Mouse (Mus musculus): ENCODE data around the gene Gm20388.
A peak's percentile ranks its signal among the peaks of the same experiment; 100 is the strongest.

Gm20388 gene

GRCm38 (mm10) chr8:123330701-123331100 is 3420.1 kb downstream of the Gm20388 start:
- no peak for DNase-seq (ENCODE audit: low spot score in 2 of 2)

DNA sequence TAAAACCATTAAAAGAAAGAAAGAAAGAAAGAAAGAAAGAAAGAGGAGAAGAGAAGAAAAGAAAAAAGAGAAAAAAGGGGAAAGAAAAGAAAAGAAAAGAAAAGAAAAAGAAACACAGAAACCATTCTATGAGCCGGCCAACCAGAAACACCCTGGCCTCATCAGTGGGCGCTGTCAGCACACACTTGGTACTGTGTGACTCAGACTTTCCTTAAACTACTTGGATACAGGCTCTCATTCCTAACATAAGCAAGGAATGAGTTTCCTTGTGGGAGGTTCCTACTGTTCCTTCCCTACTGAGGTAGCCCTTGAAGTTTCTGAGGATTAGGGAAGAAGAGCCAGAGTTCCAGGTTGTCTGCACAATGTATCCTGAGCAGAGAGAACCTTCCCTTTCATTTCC is 3420.7 kb downstream of the Gm20388 start:
- DNase-seq (ENCODE audit: low spot score in 2 of 2): no peak

GRCm38 (mm10) chr8:123331810-123332209 is 3421.2 kb downstream of the Gm20388 start:
- no peak for DNase-seq (ENCODE audit: low spot score in 2 of 2)

DNA sequence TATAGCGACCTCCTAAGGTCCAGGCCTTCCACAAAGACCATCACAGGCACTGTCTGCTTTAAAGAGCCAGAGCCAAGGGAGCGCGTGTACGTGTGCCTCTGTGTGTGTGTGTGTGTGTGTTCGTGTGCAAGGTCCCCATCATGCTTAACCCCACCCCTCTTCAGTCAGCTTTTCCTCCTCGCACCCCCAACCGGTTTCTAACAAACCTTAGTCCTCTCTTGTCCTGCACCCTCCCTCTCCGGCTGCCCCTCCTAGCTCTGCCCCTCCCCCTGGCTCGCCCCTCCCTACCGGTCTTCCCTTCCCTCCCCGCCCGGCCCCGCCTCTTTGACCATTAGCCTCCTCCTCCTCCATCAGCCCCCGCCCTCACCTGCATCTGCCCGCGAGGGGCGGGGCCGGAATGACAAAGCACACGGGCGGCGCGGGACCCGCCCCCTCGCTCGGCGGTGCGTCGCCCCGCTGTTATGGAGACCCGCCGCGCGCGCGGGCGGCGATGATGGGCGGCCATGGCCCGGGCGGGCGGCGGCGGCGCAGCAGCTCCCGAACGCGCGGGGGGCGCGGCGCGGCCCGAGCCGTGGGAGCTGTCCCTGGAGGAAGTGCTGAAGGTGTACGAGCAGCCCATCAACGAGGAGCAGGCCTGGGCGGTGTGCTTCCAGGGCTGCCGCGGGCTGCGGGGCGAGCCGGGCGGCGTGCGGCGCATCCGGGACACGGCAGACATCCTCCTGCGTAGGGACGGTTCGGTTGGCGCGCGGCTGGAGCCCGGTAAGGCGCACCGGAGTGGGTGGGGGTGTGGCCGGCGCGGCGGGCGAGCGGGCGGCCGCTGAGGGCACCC is 3421.8 kb downstream of the Gm20388 start, which contains the start of gene Spire2:
Gene Spire2, plus strand, starts transcription at position 452 of the 829 bp plus-strand sequence.
- DNase-seq (ENCODE audit: low spot score in 2 of 2): peak; percentile 33 to 44

DNA sequence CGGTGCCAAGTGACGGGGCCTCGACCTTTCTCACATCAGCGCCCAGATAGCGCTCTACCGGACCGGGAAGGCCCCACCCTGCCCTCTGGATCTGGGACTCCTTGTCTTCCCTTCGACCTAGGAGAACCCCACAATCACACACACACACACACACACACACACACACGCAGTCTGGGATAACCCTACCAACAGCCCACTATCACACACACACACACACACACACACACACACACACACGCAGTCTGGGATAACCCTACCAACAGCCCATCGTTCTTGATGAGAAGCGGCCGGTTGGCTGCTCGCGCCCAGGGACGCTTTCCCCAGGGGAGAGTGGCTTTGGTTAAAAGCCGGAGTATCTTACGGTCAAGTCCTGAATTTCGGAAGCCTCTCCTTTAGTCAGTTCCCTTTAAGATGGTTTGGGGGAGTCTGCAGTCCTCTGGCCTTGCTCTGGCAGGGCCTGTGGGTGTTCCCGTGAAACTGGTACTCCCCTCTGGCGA is 3422.5 kb downstream of the Gm20388 start:
- DNase-seq (ENCODE audit: low spot score in 2 of 2): no peak

GRCm38 (mm10) chr8:123333864-123334263 is 3423.2 kb downstream of the Gm20388 start:
- DNase-seq (ENCODE audit: low spot score in 2 of 2): no peak

- no peak for DNase-seq (ENCODE audit: low spot score in 2 of 2)
Measured at GRCm38 (mm10) chr8:123334467-123334866, 3423.8 kb downstream of the Gm20388 start.

DNA sequence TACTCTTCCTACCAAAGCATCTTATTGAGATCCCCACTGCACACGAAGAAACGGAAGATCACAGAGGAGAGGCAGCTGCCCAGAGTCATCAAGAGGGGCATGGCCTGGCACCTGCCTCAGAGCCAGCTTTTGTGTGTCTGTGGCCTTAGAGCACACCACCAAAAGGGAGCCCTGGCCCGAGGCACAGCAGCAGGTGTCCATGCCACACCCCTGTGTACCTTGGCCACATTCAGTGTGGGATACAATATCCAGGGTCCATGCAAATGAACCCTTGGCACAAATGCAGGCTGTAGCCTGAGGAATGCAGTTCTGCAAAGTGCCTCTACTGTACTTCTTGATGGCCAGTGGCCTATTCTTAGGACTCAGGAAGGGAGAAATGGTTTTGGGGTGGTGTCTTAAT is 3426.8 kb downstream of the Gm20388 start:
- no peak for DNase-seq (ENCODE audit: low spot score in 2 of 2)

DNA sequence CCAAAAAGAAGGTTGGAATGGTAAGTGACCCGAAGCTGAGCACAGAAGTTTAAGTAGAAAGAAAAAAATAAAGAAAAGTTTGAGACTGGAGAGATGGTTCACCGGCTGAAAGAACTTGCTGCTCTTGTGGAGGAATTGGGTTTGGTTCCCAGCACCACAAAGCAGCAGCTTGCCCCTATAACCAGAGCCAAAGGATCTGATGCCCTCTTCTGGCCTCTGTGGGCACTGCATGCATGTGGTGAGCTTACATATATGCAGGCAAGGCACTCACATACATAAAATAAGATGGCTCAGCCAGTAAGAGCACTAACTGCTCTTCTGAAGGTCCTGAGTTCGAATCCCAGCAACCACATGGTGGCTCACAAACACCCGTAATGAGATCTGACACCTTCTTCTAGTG is 3429.4 kb downstream of the Gm20388 start:
- no peak for DNase-seq (ENCODE audit: low spot score in 2 of 2)

- no peak for DNase-seq (ENCODE audit: low spot score in 2 of 2)
Measured at GRCm38 (mm10) chr8:123341040-123342015, 3430.7 kb downstream of the Gm20388 start.

GRCm38 (mm10) chr8:123342253-123342652 is 3431.6 kb downstream of the Gm20388 start:
- no peak for DNase-seq (ENCODE audit: low spot score in 2 of 2)

DNA sequence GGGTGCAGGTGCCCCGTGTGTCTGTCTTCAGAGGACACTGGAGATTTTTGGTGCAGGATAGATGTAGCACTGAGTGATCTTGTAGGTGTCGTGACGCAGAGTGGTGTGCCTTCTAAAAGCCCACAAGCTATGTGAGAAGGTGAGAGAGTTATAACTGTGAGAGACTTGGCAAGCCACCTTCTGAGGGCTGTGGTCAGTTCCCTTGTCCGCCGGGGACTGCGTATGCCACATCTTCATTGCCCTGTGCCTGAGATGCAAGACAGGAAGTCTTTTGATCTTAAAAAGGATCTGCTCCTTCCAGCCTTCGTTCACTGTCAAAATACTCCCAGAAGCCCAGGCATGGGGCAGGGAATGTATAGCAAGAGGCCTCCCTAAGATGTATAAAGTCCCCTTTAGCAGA is 3432.3 kb downstream of the Gm20388 start:
- no peak for DNase-seq (ENCODE audit: low spot score in 2 of 2)

DNA sequence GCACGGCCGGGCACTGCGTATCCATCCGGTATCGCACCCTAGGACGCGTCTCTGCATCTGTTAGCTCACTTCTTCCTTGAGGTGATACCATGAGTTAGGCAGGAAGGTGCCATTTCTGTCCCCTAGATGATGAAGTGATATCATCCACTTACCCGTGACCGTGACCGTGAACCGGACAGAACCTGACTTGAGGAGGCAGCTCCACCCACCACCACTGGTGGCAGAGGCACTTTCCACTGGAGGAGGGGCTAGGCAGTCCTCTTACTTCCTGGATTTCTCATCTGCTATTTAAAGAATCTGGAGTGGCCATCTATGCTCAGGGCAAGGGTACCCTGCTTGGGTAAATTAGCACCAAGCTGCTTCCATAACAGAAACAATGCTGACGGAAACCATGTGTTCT is 3432.8 kb downstream of the Gm20388 start:
- no peak for DNase-seq (ENCODE audit: low spot score in 2 of 2)

DNA sequence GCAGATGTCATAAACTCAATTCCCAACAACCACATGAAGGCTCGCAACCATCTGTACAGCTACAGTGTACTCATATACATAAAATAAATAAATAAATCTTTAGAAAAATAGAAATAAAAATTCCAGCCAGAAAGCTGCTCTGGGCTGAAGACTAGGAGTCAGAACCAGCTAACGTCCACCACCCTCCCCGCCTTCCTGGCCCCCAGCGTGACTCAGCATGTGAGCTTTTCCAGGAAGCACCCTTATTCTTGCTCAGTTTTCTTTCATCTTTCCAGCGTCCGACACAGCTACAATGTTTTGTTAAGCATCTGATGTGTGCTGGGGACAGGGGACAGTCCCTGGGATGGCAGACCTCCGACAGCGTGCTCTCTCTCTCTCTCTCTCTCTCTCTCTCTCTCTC is 3434.5 kb downstream of the Gm20388 start:
- DNase-seq (ENCODE audit: low spot score in 2 of 2): no peak

GRCm38 (mm10) chr8:123345856-123346255 is 3435.2 kb downstream of the Gm20388 start:
- DNase-seq (ENCODE audit: low spot score in 2 of 2): no peak

DNA sequence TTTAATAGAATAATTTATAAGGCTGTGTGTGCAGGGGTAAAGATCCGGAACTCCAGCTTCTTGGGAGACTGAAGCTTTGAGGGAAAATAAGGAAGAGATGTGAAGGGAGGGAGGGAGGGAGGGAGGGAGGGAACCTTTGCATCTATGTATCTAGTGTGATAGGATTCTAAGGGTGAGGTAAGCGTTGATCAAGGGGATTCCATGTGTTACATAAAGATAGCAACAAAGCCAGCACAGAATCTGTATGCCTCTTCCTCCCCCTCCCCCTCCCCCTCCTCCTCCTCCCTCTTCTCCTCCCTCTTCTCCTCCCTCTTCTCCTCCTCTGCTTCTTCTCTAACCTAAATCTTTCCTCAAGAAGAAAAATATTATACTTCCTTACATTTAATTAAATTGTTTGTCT is 3436.7 kb downstream of the Gm20388 start:
- DNase-seq (ENCODE audit: low spot score in 2 of 2): no peak

DNA sequence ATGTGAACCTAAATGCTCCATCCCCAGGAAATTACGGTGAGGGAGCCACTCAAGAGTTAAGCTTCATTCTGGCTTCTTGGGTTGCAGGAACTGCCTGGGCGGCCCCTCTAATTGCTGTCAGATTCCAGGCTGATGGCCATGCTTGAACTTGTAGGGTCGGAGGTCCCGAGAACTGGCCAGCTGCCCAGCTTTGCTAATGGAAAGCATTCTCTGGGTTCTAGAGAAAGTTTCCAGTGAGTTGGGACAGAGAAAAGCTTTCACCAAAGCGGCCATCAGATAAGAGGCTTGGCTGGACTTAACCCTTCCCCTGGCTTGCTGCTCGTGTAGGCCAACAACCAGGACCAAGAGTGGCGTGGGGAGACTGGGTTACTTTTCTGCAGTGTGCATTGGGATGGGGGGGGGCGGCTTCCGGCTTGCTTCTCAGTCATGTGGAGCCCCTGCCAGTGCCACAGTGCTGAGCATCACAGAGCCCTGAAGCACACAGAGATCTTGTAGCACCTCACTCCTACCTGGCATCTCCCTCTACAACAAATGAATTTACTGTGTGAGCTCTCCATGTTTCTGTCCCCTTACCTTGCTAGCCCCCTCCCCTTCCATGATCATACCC is 3437.7 kb downstream of the Gm20388 start:
- DNase-seq (ENCODE audit: low spot score in 2 of 2): no peak

DNA sequence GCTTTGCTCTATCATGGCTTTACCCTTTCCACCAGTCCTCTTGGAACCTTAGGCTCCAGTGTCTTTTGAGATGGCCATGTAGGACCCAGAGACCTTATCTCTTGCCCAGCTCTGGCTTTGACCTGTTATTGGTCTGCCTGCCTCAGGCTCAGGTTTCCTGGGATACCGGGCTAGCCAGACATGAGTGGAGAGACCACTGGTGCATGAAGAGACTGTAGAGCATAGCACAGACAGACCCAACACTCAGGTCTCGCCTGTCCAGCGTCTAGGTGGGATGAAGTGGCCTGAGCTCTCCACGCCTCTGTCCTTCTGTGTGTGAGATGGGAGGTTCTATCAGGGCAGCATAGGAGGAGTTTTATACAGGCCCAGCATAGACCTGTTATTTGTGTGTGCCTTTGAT is 3438.4 kb downstream of the Gm20388 start:
- DNase-seq (ENCODE audit: low spot score in 2 of 2): no peak

DNA sequence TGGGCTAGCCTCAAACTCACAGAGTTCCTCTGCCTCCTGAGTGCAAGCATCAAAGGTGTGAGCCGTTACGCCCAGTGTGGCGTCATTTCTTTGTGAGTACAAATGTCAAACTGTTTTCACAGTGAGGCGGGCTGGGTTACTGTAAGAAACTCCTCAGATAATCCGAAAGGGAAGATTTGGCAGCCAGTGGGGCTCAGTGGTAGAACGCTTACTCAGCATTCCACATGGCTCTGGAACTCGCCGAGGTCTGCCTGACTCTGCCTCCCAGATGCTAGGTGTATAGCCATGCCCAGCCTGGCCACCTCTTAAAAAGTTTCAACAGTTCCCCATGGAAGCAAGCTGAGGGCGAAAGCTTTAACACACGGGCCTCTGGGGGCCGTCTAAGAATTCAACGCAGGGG is 3441.5 kb downstream of the Gm20388 start:
- no peak for DNase-seq (ENCODE audit: low spot score in 2 of 2)

DNA sequence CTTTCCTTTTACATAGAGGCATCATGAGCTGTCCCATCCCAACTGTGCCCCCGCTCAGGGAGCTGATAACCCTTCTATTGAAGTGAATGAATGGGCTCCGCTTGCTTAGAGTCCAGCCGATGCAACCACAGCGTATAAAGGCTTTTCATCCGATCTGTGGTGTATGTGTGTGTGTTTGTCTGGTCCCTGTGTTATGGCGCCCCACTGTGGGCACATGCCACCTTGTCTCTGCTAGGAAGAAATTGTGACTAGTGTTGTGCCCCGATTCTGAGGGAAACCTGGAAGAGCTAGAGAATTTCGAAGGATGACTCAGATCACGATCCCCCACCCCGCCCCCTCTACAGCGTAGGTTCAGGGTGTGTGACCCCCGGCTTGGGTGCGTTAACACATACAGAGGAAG is 3442.1 kb downstream of the Gm20388 start:
- peak in 1 of 2 experiments; percentile 47 for DNase-seq (ENCODE audit: low spot score in 2 of 2)

DNA sequence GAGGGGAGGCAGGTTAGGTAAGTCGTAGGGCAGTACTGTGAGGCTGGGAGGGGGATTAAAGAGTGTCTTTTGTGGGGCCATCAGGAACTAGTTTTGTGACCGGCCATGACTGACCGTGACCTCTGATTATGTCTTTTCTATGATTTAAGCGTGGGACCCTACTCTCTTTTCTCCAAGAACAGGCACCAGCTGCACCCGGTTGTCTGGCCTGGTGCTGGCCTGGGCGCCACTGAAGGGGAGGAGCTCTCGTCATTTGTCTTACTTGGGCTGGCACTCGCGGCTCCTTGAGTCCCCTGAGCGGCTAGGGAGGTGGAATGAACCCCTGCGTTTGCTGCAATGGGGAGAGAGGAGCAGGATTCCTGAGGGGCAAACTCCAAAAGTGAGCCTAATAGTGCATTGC is 3442.6 kb downstream of the Gm20388 start:
- DNase-seq (ENCODE audit: low spot score in 2 of 2): no peak
